Mouse (Mus musculus) cerebellum, postnatal 4 days (tissue): ENCODE results near the gene E2f8.

Experiments
- DNase-seq, 2 experiments: peaks; one replicate each; pipeline ENCODE4 v3.0.0; 2022; ENCODE audit warnings: low spot score in 2 of 2, mixed read lengths in 1 of 2

The E2f8 gene

DNA sequence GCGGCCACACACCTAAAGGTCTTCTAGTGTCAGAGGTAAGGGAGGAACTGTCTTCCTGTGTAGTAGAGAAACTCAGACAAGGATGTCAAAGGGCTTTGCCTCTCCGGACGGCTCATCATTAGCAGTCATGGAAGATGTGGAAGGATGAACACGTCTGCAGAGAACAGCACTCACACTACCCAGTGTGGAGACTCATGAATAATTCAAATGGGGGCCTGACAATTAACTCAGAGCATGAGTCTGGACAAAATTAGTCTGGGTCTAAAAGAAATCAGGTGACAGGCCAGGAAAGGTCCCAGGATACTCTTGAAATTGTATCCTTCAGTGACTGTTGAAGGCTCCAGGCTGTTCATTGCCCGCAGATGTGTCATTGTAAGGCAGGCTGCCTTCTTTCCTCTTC lies 9.6 kb upstream of the E2f8 start:
- DNase-seq = no peak

DNA sequence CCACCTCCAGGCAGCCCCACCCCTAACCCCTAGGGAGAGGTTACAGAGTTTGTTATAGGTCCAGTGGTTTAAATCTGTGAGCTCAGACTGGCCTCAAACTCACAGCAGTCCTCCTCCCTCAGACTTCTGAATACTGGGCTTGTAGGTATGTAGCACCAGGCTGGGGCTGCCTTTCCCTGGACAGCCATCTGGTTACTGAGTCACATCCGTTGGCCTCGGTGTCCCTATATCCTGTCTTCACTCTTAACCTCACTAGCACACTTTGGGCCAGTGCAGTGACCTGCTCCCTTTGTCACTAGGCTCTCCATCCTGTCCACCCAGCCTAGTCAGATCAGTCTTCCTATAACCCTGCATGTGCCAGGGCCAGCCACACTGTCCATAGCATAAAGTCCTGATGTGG lies 7.4 kb upstream of the E2f8 start:
- DNase-seq = no peak

DNA sequence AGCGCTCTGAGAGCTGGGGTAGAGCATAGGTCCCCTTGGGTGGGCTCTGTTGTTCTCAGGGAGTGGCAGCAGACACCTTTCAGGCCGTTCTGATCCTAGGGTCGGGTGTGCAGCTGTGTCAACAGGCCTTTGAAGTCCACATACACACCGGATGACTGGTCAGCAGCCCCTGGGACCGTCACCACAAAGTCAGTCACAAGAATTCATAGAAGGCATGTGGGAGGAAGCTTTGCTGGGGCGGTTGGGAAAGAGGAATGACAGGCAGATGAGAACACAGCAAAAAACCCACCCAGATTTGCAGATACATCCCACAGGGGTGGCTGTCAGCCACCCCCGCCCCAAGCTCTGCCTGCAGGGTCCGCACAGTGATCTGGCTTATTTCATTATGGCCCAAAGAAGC lies 6.6 kb upstream of the E2f8 start:
- no peak for DNase-seq

DNA sequence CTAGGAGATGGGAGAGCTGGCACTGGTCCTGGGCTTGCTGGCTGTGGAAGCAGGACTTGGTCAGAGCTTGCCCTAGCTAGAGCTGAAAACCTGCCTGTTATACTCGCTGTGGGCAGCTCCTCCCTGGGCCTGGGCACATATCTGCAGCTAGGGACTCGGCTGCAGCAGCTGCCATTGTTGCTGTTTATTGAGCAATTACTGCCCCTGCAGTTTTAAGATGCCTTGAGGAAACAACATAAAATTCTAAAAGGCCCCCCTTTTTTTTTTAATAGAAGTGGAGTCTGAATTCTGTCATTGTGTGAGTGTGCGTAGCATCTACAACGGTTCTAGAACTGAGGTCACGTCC lies 2.8 kb upstream of the E2f8 start:
- no peak for DNase-seq

DNA sequence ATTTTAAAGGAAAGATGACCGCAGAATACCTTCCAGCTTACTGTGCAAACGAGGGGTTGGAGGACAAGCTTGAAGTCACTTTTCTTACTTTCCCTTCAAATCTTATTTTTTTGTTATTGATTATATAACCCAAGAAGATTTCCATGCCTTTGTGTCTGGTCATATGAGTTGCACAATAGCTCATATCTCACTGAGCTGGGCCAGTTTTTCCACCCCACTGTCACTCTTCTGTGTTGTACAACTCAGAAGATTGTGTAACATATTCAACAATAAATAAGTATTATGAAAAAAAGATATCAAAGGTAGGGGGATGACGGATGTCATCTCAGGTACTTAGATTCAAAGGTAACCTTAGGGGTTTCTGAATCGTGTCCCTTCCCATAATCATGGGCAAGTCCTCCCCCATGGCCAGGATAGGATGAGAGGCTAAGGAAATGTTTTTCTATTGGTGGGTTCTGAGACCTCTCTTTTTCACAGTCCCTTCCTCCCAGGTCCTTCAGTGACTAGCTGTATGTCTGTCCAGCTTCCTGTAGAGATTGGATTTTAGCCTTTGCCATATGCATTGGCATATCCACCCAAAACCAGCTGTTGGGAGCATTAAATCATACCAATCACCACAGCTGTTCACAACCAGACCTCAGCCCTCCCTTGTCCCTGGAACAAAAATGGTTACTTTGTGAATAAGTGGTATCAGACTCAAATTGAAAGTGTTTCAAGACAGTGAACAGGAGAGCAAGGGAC lies 2.3 kb upstream of the E2f8 start:
- no peak for DNase-seq

DNA sequence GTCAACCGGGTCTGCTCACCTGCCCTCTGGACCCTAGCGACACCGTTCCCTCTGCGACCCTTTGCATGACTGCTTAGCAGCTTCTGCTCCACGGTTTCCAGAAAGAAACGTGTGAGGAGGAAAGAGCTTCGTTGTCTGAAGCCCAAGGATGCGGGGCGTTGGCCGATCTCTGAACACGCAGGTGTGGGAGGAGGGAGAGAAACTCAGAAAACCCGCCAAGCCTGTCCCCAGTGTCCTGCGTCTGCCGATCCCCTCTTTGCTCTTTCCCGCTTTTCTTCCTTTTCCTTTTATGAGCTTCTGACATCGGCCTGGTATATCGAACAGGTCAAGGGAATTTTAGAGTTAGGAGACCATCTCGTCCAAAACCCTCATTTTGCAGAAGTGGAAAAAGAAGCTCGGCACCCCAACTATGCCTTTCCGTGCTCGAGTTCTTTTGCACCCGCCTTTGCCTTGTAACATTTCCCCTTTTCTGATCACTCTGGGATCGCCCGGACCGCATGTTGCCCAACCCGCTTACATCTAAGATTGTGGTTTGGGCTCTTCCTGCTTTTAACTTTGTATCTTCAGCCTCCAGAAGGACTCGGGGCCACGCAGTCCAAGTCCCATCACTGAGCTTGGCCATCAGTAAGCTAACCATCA lies 694 bp upstream of the E2f8 start:
- DNase-seq = peak in 1 of 2 experiments; percentile 26

DNA sequence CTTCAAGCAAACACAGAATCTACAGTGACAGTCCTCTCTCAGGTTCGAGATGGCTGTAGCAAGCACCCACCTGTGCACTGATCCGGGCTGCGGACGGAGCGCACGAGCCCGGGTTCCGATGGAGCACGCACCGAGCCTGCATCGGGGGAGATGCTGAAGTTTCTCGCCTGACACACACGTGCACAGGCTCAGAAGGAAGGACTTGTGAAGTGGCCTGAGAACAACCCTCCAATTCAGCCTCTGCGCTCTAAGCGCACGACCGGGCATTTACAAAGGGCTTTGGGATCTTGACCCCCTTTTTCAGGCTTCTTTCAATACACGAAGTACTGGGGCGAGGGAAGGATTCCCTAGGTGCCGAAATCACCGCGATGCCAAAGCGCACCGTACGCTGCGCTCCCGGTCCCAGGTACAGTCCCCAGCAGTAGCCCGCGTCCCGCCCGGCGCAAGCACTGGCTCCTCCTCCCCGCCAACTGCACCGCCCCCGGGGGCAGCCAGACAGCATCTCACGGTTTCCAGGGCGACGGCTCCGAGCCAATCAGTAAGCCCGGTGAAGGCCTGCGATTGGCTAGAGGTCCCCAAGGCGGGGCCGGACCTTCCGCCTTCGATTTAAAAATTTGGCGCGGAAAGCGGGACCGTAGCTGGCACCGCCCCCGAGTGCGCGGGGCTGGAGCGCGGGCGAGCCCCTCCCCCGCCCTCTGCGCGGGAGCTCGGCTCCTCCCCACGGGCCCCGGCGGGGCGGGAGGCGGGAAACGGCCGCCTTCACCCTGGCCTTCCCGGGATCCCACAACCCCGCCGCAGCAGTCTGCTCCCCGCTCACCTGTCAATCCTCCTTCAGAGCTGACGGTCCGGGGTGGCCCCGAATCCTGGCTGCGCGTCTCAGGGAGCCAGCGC lies 560 bp downstream of the E2f8 start:
- DNase-seq = peak; percentile 92 to 95

DNA sequence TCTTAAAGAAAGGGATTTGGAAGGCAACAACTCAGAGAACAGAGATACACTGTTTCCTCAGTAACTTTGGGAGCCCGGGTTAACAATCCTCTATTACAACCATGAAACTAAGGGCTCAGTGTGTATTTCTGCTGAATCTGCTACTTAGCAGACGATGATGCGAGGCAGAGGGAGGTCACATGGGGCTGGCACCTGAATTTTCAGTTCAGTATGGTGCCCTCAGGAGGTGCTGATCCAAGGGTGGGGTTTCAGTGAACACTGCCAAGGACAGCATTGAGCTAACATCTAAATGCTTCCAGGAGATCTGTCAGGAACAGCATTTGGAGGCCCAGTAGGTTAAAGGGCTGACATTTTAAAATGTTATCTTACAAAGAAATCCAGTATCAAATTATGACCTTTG lies 1.8 kb downstream of the E2f8 start:
- DNase-seq = no peak

DNA sequence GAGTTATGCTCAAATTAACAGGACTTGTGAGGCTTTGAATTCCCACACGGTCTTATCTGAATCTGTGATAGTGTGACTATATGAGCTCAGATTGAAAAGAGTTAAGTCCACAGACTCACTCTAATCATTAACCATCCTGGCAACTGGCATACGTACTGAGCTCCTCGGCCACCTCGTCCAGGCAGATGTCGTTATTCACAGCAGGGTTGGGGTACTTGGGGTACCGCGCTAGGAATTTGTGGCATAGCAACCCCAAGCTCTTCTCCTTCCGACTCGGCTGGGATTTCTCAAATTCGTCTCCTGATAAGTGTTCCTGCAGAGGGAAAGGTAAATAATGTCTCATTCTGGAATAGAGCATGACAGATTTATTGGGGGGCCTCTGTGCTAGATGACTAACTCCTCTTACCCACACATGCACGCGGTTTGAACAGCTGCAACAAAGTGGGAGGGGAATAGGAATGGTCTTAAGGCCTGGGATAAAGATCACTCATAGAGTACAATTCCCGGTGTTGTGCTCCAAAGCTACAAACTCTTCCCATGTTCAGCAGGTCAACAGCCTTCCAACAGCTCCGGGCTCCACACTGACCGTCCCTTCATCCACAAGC lies 3.5 kb downstream of the E2f8 start:
- no peak for DNase-seq

DNA sequence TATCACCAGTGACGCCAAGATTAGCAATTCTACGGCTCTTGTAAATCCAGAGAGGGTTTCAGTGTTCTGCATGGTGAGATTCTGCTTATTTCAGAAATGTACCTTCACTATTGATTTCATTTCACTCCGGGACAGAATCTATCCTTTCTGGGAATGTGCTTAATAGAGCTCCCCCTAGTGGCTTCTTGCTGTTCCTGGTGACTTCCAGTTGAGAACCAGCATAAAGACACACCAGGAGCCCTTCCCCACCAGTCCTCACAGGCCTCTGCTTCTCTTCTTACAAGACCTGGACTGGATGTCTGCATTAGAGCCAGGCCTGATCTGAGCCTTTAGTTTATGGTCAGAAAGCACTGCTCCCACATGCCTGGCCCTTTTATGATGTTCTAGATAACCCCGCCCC lies 4.9 kb downstream of the E2f8 start:
- peak in 1 of 2 experiments; percentile 43 for DNase-seq

DNA sequence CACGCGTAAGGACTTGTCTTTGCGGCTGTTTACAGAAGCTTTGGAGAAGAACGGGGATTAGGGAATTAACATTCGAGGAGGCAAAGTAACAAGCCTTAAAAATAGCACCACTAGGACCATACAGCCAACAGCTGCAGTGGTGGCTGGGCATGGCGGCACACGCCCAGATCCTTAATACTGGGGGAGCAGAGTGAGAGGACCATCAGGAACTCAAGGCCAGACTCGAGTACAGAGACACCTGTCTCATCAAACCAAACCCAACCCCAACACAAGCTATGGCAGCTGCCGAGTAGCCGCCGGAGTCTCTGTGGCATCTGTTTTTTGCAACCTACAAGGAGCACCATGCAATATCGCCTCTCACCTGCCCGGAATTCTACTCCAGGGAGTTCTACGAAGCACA lies 6.3 kb downstream of the E2f8 start:
- no peak for DNase-seq

DNA sequence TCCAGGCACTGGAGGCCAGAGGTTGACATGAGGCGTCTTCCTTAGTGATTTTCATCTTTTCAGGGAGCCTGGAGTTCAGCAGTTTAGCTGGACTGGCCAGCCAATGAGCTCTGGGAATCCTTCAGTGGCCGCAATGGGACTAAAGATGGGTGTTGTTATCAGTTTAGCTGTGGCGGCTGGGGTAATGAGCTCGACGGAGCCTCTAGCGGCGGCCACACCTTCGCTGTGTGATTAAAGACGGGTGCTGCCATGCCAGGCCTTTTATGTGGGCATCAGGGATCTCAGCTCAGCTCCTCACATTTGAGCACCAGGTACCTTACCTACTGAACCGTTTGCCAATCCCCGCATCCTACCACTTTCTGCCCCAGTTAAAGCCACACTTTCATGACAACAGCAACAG lies 10.1 kb downstream of the E2f8 start:
- no peak for DNase-seq

DNA sequence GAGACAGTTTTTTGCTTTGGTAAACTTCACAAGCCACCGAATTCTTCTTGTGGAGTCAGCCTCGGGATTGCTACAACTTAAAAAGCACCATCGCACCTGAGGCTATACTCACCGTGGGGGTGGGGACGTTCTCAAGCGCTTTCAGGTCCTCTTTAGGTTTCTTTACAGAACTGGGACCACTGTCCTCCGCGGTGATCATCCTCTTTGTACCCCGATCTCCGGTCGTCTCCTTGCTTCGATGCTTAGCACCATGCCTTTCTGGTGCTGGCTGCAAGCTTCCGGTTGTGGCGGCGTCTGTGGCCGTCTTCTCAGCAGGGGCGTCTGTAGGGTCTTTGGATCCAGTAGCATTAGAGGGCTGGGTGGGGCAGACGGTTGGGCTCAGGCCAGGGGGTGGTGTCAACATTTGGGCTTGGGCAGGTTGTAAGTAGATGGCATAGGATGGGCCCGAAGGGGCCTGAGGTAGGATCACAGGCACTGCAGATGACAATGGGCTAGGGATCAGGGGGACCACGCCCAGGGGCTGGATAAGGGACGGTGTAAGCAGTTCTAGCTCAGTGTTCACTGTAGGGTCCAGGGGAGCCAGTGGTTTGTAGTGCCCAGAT lies 10.7 kb downstream of the E2f8 start:
- DNase-seq = no peak

DNA sequence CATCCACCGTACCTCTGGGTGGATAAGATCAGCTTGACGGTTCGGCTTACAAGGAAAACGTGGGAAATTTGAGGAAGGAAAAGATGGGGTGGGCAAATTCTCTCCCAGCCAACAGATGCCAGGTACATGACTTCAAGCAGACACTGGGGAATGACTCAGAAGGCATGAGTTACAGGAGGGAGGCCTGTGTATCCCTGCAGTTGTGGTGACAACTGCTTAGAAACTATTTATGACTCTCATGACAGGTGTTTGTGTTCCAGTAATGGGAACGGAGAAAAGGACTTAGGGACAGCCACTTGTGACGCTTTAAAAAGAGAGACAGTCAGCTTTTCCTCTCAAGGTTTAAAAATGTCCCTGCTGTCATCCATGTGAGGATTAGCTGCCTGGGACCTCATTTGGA lies 11.3 kb downstream of the E2f8 start:
- DNase-seq = no peak

DNA sequence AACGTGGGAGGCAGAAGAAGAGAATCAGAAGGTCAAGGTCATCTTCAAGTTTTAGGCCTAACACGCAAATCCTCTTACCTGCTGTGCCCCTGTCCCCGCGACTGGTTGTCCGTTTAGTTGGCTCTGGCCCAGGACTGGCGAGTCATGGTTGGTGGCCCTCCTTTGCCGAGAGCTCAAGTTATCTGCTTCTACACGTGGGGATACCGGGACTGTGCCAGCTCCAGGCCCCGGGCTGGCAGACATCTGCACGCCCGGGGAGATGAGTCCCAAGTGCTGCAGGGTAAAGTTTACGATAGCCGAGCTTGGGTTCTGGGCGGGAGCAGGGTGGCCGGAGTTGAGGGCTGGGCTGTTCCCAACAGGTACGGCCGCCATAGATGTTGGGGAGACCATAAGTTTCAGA lies 13.8 kb downstream of the E2f8 start:
- no peak for DNase-seq

DNA sequence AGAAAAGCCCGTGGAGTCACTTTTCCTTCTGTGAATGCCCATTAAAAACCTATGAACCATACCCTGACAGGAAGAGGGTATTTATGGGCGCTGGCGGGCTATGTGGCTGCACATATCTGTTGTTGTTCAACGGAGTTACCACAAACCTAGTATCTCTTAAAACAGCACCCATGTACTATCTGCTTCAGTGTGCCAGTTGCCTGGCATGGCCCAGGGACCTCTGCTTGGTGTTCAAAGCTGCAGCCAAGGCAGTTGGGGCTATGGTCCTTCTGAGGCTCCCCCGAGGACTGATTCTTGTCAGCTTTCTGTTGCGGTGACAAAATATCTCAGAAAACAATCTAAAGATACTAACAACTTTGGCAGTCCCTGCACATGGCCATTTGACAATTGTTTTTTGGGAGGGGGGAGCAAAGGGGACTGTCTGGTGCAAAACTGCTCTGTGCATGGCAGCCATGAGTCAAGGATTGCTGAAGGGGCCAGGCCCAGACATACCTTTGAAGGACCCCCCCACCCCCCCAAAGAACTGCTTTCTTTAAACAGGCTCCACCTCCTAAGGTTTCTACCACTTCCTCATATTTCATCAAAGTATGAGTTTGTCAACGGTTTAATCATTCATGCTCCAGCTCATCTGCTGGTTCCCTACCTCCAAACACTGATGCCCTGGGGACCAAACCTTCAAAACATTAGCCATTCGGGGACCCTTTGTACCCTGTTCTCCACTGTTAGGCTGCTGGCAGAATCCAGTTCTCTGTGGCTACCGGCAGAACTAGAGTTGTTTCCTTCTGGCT lies 16.5 kb downstream of the E2f8 start:
- DNase-seq = no peak

DNA sequence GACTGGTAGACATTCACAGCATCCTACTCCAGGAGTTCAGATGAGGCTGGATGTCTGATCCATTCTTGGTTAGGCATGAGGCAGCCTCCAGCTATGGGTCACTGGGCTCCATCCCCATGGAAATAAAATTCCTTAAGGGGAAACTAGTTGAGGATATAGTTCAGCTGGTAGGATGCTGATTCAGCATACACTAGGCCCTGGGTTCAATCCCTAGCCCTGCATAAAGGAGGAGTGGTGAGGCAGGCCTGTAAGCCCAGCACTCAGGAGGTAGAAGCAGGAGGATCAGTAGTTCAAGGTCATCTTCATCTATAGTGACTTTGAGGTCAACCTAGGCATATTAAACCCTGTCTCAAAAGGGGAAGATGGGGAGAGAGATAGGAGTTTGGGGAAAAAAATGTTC lies 17.2 kb downstream of the E2f8 start:
- no peak for DNase-seq

DNA sequence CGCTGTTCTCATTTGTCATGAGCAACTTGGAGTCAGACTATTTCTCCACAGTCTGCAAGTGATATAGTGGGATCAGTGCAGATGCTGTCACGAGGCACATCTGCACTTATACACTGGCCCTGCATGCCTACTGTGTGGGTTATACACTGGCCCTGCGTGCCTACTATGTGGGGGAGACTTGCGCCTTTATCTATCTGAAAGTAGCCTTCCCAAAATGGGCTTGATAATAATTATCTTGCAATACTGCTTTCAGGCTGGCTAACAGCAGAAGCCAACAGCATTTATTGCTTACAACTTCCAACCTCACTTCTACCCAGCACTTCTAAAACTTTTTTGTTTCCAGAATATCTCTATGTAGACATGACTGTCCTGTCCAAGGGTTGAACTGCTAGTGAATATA lies 19.6 kb downstream of the E2f8 start:
- no peak for DNase-seq

DNA sequence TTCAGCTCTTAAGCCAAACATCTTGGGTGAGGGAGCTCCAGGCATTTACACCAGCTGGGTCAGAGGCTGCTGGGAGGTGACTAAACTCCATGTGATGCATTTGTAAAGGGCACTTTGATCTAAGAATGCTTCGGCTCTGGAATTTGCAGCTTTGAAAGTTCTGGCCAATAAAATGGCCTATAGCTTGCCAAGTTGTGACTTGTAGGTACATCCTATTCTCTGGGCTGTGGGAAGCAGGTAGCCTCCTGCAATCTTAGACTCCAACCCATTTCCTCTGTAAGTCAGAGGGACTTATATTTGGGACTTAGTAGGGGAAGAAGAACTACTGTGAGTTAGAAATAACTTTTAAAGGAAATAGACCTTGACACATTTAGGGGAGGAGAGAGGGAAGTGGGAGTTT lies 20.4 kb downstream of the E2f8 start:
- peak in 1 of 2 experiments; percentile 6 for DNase-seq

DNA sequence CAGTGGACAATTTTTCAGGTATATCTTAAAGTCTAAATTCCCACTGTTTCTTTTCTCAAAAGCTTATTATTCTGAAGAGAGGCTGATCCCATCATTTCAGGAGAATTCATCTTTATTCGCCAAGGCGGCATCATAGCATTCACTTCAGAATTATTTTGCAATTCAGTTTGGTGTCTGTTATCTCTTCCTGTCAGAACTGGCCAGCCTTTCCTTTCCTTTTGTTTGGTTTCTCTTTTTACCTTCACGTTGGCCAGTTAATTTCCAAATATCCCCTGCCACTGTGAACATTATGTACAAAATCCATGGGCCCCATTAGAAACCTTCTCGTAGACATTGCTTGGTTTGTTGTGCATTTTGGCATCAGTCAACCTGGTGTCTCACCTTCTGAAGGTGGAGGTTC lies 22.0 kb downstream of the E2f8 start:
- DNase-seq = no peak

DNA sequence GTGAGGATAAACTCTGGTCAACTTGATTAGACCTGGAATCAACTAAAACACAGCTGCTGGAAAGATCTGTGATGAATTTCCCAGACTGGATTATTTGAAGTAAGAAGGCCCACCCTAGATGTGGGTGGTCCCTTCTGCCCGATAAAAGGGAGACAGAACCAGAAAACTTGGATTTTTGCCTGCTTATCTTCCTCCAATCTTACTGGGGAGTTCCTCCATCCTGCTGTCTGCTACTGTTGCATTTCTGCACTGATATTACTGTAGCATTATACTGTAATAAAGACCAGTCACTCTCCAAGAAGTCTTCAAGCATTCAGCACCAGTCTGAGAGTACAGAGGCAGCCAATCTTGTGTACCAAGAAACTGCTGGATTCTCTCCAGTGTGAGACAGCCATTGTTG lies 23.1 kb downstream of the E2f8 start:
- DNase-seq = no peak
